Mouse (Mus musculus) CH12.LX (cell line): Measurements from ENCODE around the gene Cyp2c68. TPM values are rescaled to one million over a fixed set of nuclear protein-coding genes. Genes with fewer than 3 reads are reported as not detected.

Experiments
- DNase-seq: peaks from one replicate; pipeline ENCODE4 v3.0.0-alpha.2; 2013; ENCODE audit errors: extremely low read depth
- H3K27ac ChIP-seq: 2 replicates; pipeline ENCODE4 v1.5.1; 2012; ENCODE audit warnings: low read depth, mild to moderate bottlenecking, control low read depth, moderate library complexity; ENCODE audit not compliant: insufficient read depth
- H3K27me3 ChIP-seq: replicated peaks from 2 replicates; pipeline ENCODE3; 2012; ENCODE audit warnings: inconsistent platforms
- H3K36me3 ChIP-seq, 2 experiments: replicated peaks in 1 of 2; 2 replicates each; pipeline versions ENCODE3 to v1.6.1; 2012; ENCODE audit warnings: inconsistent platforms in 1 of 2, low read length in 1 of 2, mild to moderate bottlenecking in 1 of 2, mixed read lengths in 1 of 2, moderate library complexity in 1 of 2; ENCODE audit not compliant: control insufficient read depth in 1 of 2, insufficient read depth in 1 of 2
- H3K4me1 ChIP-seq, 2 experiments: 2 replicates each; pipeline ENCODE4 v1.6.1; 2012; ENCODE audit warnings: inconsistent platforms in 1 of 2, moderate library complexity in 1 of 2; ENCODE audit not compliant: insufficient read depth in 2 of 2, control insufficient read depth in 1 of 2
- H3K4me2 ChIP-seq: 2 replicates; pipeline ENCODE4 v1.6.1; 2012; ENCODE audit warnings: low read depth, mild to moderate bottlenecking, control low read depth; ENCODE audit not compliant: poor library complexity, insufficient read depth, severe bottlenecking
- H3K4me3 ChIP-seq, 3 experiments: fragments of 150-350 bp in 1 of 3; sonication (generic) in 1 of 3; replicated peaks in 1 of 3; 2 replicates each; pipeline versions ENCODE3 to v1.5.1; 2011 to 2012; ENCODE audit warnings: low read depth in 2 of 3, low read length in 2 of 3, mild to moderate bottlenecking in 2 of 3, moderate library complexity in 2 of 3, control low read depth in 1 of 3, improper control_type of control experiment in 1 of 3, inconsistent platforms in 1 of 3, mixed read lengths in 1 of 3; ENCODE audit not compliant: poor library complexity in 1 of 3
- H3K79me2 ChIP-seq: replicated peaks from 2 replicates; pipeline ENCODE4 v1.6.1; 2012; ENCODE audit warnings: mild to moderate bottlenecking, moderate library complexity; ENCODE audit not compliant: control insufficient read depth, poor library complexity, insufficient read depth, severe bottlenecking; ENCODE audit errors: extremely low read depth
- H3K9ac ChIP-seq: 2 replicates; pipeline ENCODE4 v1.6.1; 2012; ENCODE audit warnings: low read depth, mild to moderate bottlenecking, control low read depth, moderate library complexity; ENCODE audit not compliant: insufficient read depth
- H3K9me3 ChIP-seq: replicated peaks from 2 replicates; pipeline ENCODE3; 2012; ENCODE audit warnings: low read length, inconsistent platforms, mixed read lengths
- BHLHE40 ChIP-seq: IDR thresholded peaks from 2 replicates; pipeline ENCODE4 v1.6.1; 2011; ENCODE audit warnings: mild to moderate bottlenecking, low read depth, low read length, improper control_type of control experiment
- CHD1 ChIP-seq: IDR thresholded peaks from 2 replicates; pipeline ENCODE4 v1.6.1; 2012; ENCODE audit warnings: low read depth, low read length, improper control_type of control experiment, inconsistent platforms
- E2F4 ChIP-seq: IDR thresholded peaks from 2 replicates; pipeline ENCODE4 v1.6.1; 2011; ENCODE audit warnings: low read depth, low read length, improper control_type of control experiment; ENCODE audit not compliant: insufficient replicate concordance
- EP300 ChIP-seq: IDR thresholded peaks from 2 replicates; pipeline ENCODE4 v1.6.1; 2011; ENCODE audit warnings: low read length, improper control_type of control experiment
- ETS1 ChIP-seq: conservative IDR thresholded peaks from 2 replicates; pipeline ENCODE4 v1.6.1; 2012; ENCODE audit warnings: low read depth, mild to moderate bottlenecking, inconsistent platforms, low read length, improper control_type of control experiment, moderate library complexity
- IRF4 ChIP-seq: IDR thresholded peaks from 2 replicates; pipeline ENCODE4 v1.6.1; 2014; ENCODE audit warnings: low read depth, mild to moderate bottlenecking, inconsistent platforms, low read length, improper control_type of control experiment
- JUN ChIP-seq: IDR thresholded peaks from 2 replicates; pipeline ENCODE4 v1.6.1; 2011; ENCODE audit warnings: low read depth, mild to moderate bottlenecking, low read length, improper control_type of control experiment, moderate library complexity; ENCODE audit not compliant: insufficient read depth
- JUND ChIP-seq: conservative IDR thresholded peaks from 2 replicates; pipeline ENCODE4 v1.6.1; 2011; ENCODE audit warnings: low read depth, low read length, improper control_type of control experiment
- KAT2A ChIP-seq: IDR thresholded peaks from 2 replicates; pipeline ENCODE4 v1.6.1; 2012; ENCODE audit warnings: low read length, improper control_type of control experiment, inconsistent platforms; ENCODE audit not compliant: insufficient replicate concordance
- MAZ ChIP-seq: IDR thresholded peaks from 2 replicates; pipeline ENCODE4 v1.6.1; 2012; ENCODE audit warnings: low read depth, mild to moderate bottlenecking, inconsistent platforms, low read length, improper control_type of control experiment, moderate library complexity
- NELFE ChIP-seq: IDR thresholded peaks from 2 replicates; pipeline ENCODE4 v1.6.1; 2011; ENCODE audit warnings: low read depth, low read length, improper control_type of control experiment
- NRF1 ChIP-seq: IDR thresholded peaks from 2 replicates; pipeline ENCODE4 v1.6.1; 2014; ENCODE audit warnings: low read depth, mild to moderate bottlenecking, inconsistent platforms, low read length, improper control_type of control experiment, moderate library complexity
- RAD21 ChIP-seq: IDR thresholded peaks from 2 replicates; pipeline ENCODE4 v1.6.1; 2011; ENCODE audit warnings: low read depth, mild to moderate bottlenecking, low read length, improper control_type of control experiment, moderate library complexity
- RCOR1 ChIP-seq: conservative IDR thresholded peaks from 2 replicates; pipeline ENCODE4 v1.6.1; 2012; ENCODE audit warnings: low read depth, mild to moderate bottlenecking, inconsistent platforms, low read length, improper control_type of control experiment
- SMC3 ChIP-seq: IDR thresholded peaks from 2 replicates; pipeline ENCODE4 v1.6.1; 2011; ENCODE audit warnings: low read depth, low read length, improper control_type of control experiment
- TBP ChIP-seq: conservative IDR thresholded peaks from 2 replicates; pipeline ENCODE4 v1.6.1; 2011; ENCODE audit warnings: low read depth, low read length, improper control_type of control experiment
- UBTF ChIP-seq: IDR thresholded peaks from 2 replicates; pipeline ENCODE4 v1.6.1; 2012; ENCODE audit warnings: low read depth, mild to moderate bottlenecking, inconsistent platforms, low read length, improper control_type of control experiment, moderate library complexity
- USF2 ChIP-seq: conservative IDR thresholded peaks from 2 replicates; pipeline ENCODE4 v1.6.1; 2011; ENCODE audit warnings: low read depth, low read length, improper control_type of control experiment
- ZNF384 ChIP-seq: IDR thresholded peaks from 2 replicates; pipeline ENCODE4 v1.6.1; 2012; ENCODE audit warnings: low read depth, low read length, improper control_type of control experiment, inconsistent platforms
- dilution Hi-C: fragments of 300-500 bp; cut with MboI; formaldehyde crosslinking; loops from 2 replicates; pipeline ENCODE4 v1.14.3; 2020; ENCODE audit warnings: low sequenced_read_pairs; ENCODE audit not compliant: extremely low pct_unique_long_range_greater_than_20kb, extremely low pct_ligation_motif_present
- in situ Hi-C: fragments of 300-500 bp; cut with MboI; formaldehyde crosslinking; loops from 3 replicates; pipeline ENCODE4 v1.14.3; 2019; ENCODE audit warnings: low sequenced_read_pairs, low pct_ligation_motif_present, low pct_unique_long_range_greater_than_20kb, mixed read lengths
- polyA plus RNA-seq: library from polyadenylated mRNA; unstranded; fragments of >175 nt; gene quantifications from 2 replicates; pipeline ENCODE4 v1.2.1, GENCODE M21; 2012; ENCODE audit warnings: low read depth; ENCODE audit not compliant: insufficient read length
- total RNA-seq, 2 experiments: library from RNA; depleted of rRNA; stranded (reverse); fragments of 300-350 nt in 1 of 2; fragments of >200 nt in 1 of 2; gene quantifications; 2 replicates each; pipeline ENCODE4 v1.2.3; 2012 to 2014

The Cyp2c68 gene
- total and polyA plus RNA-seq, 3 experiments: 0.16 TPM; not detected in 2

DNA sequence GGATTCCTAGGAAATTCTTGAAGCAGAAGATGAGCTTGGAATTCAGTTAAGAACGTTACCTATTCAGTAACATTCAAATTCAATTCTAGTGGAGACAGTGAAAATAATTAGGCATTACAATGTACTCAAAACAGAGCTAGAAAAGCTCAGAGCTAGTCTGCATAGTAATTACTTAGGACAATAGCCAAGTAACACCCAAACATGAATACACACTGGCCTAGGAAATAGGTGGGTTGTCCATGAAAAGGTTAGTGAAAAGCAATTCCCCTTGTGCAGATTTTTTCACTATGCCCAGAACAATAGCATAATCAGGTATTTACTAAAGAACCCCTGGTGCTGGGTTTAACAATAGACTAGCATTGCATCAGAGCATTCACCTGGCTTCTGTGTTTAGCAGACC is 88.5 kb downstream of the Cyp2c68 start:
- H3K9me3 ChIP-seq: peaks cover 2% of the 10 kb centered on the region
- no peak overlapping the region for H3K9ac ChIP-seq
- H3K4me3 ChIP-seq: no peak overlapping the region
- in situ Hi-C loops: no loop called here
- dilution Hi-C loops: no loop called here
- H3K4me2 ChIP-seq: no peak overlapping the region
- no peaks in the 10 kb centered on the region for H3K79me2 ChIP-seq
- DNase-seq: no peak
- no peak overlapping the region for H3K27ac ChIP-seq
- no peaks in the 10 kb centered on the region for H3K36me3 ChIP-seq
- H3K27me3 ChIP-seq: no peaks in the 10 kb centered on the region
- TF ChIP-seq ETS1: no peak
- no peak for TF ChIP-seq CHD1
- TF ChIP-seq NELFE: no peak
- no peak for TF ChIP-seq JUND
- TF ChIP-seq UBTF: no peak
- no peak for TF ChIP-seq NRF1
- H3K4me1 ChIP-seq: no peaks in the 10 kb centered on the region

GRCm38 (mm10) chr19:39648938-39649337 is 91.9 kb downstream of the Cyp2c68 start, which contains the start of gene Cyp2c67:
Gene Cyp2c67, minus strand, starts transcription at chr19:39649051.
- no peaks in the 10 kb centered on the region for H3K36me3 ChIP-seq
- no peaks in the 10 kb centered on the region for H3K79me2 ChIP-seq
- no peak within 1 kb of the TSS for H3K27ac ChIP-seq
- dilution Hi-C loops (no loop called here), in situ Hi-C loops (no loop called here)
- no peak within 1 kb of the TSS for H3K9ac ChIP-seq
- H3K4me2 ChIP-seq: no peak within 1 kb of the TSS
- peaks cover 2% of the 10 kb centered on the region for H3K9me3 ChIP-seq
- TF ChIP-seq NRF1 (no peak), USF2 (no peak), NELFE (no peak), BHLHE40 (no peak), ETS1 (no peak), ZNF384 (no peak), JUN (no peak), TBP (no peak), IRF4 (no peak), RAD21 (no peak), EP300 (no peak), KAT2A (no peak), SMC3 (no peak), RCOR1 (no peak), JUND (no peak), E2F4 (no peak), MAZ (no peak)
- no peak within 1 kb of the TSS for H3K4me3 ChIP-seq
- H3K4me1 ChIP-seq: no peaks in the 10 kb centered on the region
- no peak for DNase-seq
- no peaks in the 10 kb centered on the region for H3K27me3 ChIP-seq
